Mouse (Mus musculus): ENCODE measurements at regions not wholly inside any gene's neighbourhood (a gene's known extent, or its start where the extent isn't known, plus 50 kb on each side); places are given as distances from the start of the nearest gene placed in this dataset.

GRCm38 (mm10) chr10:56598191-56598590, 221.1 kb downstream of the Gja1 start:
- TF ChIP-seq CTCF (IDR thresholded peaks at IDR 0.05; ENCODE audit: low read depth), result no peak
- no peak for TF ChIP-seq EP300 (optimal IDR thresholded peaks at IDR 0.05)
- Histone ChIP-seq H3K9ac (ENCODE audit: low read length) (no peak overlapping the region), H3K4me3 (ENCODE audit: low read depth, low read length) (no peak overlapping the region), H3K27me3 (ENCODE audit: control insufficient read depth, insufficient read depth, low read length) (no peaks in the 10 kb centered on the region), H3K4me2 (replicated peaks; ENCODE audit: low read depth) (no peak overlapping the region), H3K9me3 (ENCODE audit: control insufficient read depth, low read length) (no peaks in the 10 kb centered on the region), H3K4me1 (replicated peaks; ENCODE audit: control insufficient read depth, insufficient read depth) (no peaks in the 10 kb centered on the region), H3K36me3 (ENCODE audit: control insufficient read depth, insufficient read depth, low read length) (no peaks in the 10 kb centered on the region), H3K27ac (replicated peaks) (no peak overlapping the region)
- DNase-seq (ENCODE audit: low spot score), result no peak
- 35% methylated on average over 3 of the region's 3 CpGs for WGBS
- no peak; the same call in 1 of the 2 replicates for ATAC-seq (ENCODE audit: low FRiP score, low TSS enrichment)

GRCm38 (mm10) chr10:56599923-56600322, 222.8 kb downstream of the Gja1 start:
- no peaks in the 10 kb centered on the region for H3K4me1 ChIP-seq (replicated peaks; ENCODE audit: control insufficient read depth, insufficient read depth)
- WGBS, result 62% methylated on average over 4 of the region's 4 CpGs
- no peak for ATAC-seq (ENCODE audit: low FRiP score, low TSS enrichment)
- H3K36me3 ChIP-seq (ENCODE audit: control insufficient read depth, insufficient read depth, low read length), result no peaks in the 10 kb centered on the region
- no peak overlapping the region for H3K9ac ChIP-seq (ENCODE audit: low read length)
- no peak overlapping the region for H3K4me2 ChIP-seq (replicated peaks; ENCODE audit: low read depth)
- peak; percentile 15; the same call in 1 of the 2 replicates for TF ChIP-seq CTCF (IDR thresholded peaks at IDR 0.05; ENCODE audit: low read depth)
- no peak for TF ChIP-seq EP300 (optimal IDR thresholded peaks at IDR 0.05)
- H3K27me3 ChIP-seq (ENCODE audit: control insufficient read depth, insufficient read depth, low read length), result no peaks in the 10 kb centered on the region
- H3K4me3 ChIP-seq (ENCODE audit: low read depth, low read length), result no peak overlapping the region
- no peaks in the 10 kb centered on the region for H3K9me3 ChIP-seq (ENCODE audit: control insufficient read depth, low read length)
- no peak overlapping the region for H3K27ac ChIP-seq (replicated peaks)
- DNase-seq (ENCODE audit: low spot score), result no peak

GRCm38 (mm10) chr10:56611564-56612288, 234.6 kb downstream of the Gja1 start:
- H3K4me1 ChIP-seq (replicated peaks; ENCODE audit: control insufficient read depth, insufficient read depth), result no peaks in the 10 kb centered on the region
- no peak overlapping the region for H3K4me2 ChIP-seq (replicated peaks; ENCODE audit: low read depth)
- TF ChIP-seq CTCF (IDR thresholded peaks at IDR 0.05; ENCODE audit: low read depth) (no peak), EP300 (optimal IDR thresholded peaks at IDR 0.05) (no peak)
- H3K27ac ChIP-seq (replicated peaks), result no peak overlapping the region; the same call in 1 of the 2 replicates
- WGBS, result 60% methylated on average over 8 of the region's 8 CpGs
- no peak overlapping the region for H3K9ac ChIP-seq (ENCODE audit: low read length)
- no peaks in the 10 kb centered on the region for H3K9me3 ChIP-seq (ENCODE audit: control insufficient read depth, low read length)
- ATAC-seq (ENCODE audit: low FRiP score, low TSS enrichment) (no peak), DNase-seq (ENCODE audit: low spot score) (no peak)
- no peak overlapping the region for H3K4me3 ChIP-seq (ENCODE audit: low read depth, low read length)
- no peaks in the 10 kb centered on the region for H3K27me3 ChIP-seq (ENCODE audit: control insufficient read depth, insufficient read depth, low read length)
- no peaks in the 10 kb centered on the region for H3K36me3 ChIP-seq (ENCODE audit: control insufficient read depth, insufficient read depth, low read length)

GRCm38 (mm10) chr10:56642656-56643055, 265.5 kb downstream of the Gja1 start:
- H3K9ac ChIP-seq (ENCODE audit: low read length), result no peak overlapping the region
- no peaks in the 10 kb centered on the region for H3K36me3 ChIP-seq (ENCODE audit: control insufficient read depth, insufficient read depth, low read length)
- no peaks in the 10 kb centered on the region for H3K4me1 ChIP-seq (replicated peaks; ENCODE audit: control insufficient read depth, insufficient read depth)
- H3K27ac ChIP-seq (replicated peaks), result no peak overlapping the region
- no peak overlapping the region for H3K4me2 ChIP-seq (replicated peaks; ENCODE audit: low read depth)
- 62% methylated on average over 2 of the region's 2 CpGs for WGBS
- DNase-seq (ENCODE audit: low spot score), result no peak
- H3K9me3 ChIP-seq (ENCODE audit: control insufficient read depth, low read length), result no peaks in the 10 kb centered on the region
- H3K4me3 ChIP-seq (ENCODE audit: low read depth, low read length), result no peak overlapping the region
- ATAC-seq (ENCODE audit: low FRiP score, low TSS enrichment), result no peak
- no peak for TF ChIP-seq CTCF (IDR thresholded peaks at IDR 0.05; ENCODE audit: low read depth)
- TF ChIP-seq EP300 (optimal IDR thresholded peaks at IDR 0.05), result no peak
- no peaks in the 10 kb centered on the region for H3K27me3 ChIP-seq (ENCODE audit: control insufficient read depth, insufficient read depth, low read length)

GRCm38 (mm10) chr10:56643376-56644135, 266.4 kb downstream of the Gja1 start:
- WGBS, result 67% methylated on average over 12 of the region's 12 CpGs
- Histone ChIP-seq H3K27ac (replicated peaks) (no peak overlapping the region), H3K9me3 (ENCODE audit: control insufficient read depth, low read length) (no peaks in the 10 kb centered on the region), H3K4me2 (replicated peaks; ENCODE audit: low read depth) (no peak overlapping the region), H3K27me3 (ENCODE audit: control insufficient read depth, insufficient read depth, low read length) (no peaks in the 10 kb centered on the region), H3K4me3 (ENCODE audit: low read depth, low read length) (no peak overlapping the region), H3K36me3 (ENCODE audit: control insufficient read depth, insufficient read depth, low read length) (no peaks in the 10 kb centered on the region), H3K4me1 (replicated peaks; ENCODE audit: control insufficient read depth, insufficient read depth) (no peaks in the 10 kb centered on the region), H3K9ac (ENCODE audit: low read length) (no peak overlapping the region)
- TF ChIP-seq CTCF (IDR thresholded peaks at IDR 0.05; ENCODE audit: low read depth) (no peak), EP300 (optimal IDR thresholded peaks at IDR 0.05) (no peak)
- DNase-seq (ENCODE audit: low spot score), result no peak
- ATAC-seq (ENCODE audit: low FRiP score, low TSS enrichment), result no peak

- Histone ChIP-seq H3K9me3 (ENCODE audit: control insufficient read depth, low read length) (no peaks in the 10 kb centered on the region), H3K4me2 (replicated peaks; ENCODE audit: low read depth) (no peak overlapping the region), H3K4me3 (ENCODE audit: low read depth, low read length) (no peak overlapping the region), H3K9ac (ENCODE audit: low read length) (no peak overlapping the region), H3K4me1 (replicated peaks; ENCODE audit: control insufficient read depth, insufficient read depth) (no peaks in the 10 kb centered on the region), H3K36me3 (ENCODE audit: control insufficient read depth, insufficient read depth, low read length) (no peaks in the 10 kb centered on the region), H3K27ac (replicated peaks) (no peak overlapping the region), H3K27me3 (ENCODE audit: control insufficient read depth, insufficient read depth, low read length) (no peaks in the 10 kb centered on the region)
- TF ChIP-seq CTCF (IDR thresholded peaks at IDR 0.05; ENCODE audit: low read depth), result no peak
- no peak for TF ChIP-seq EP300 (optimal IDR thresholded peaks at IDR 0.05)
- ATAC-seq (ENCODE audit: low FRiP score, low TSS enrichment) (no peak), DNase-seq (ENCODE audit: low spot score) (no peak)
- WGBS, result 65% methylated on average over 4 of the region's 4 CpGs
Measured at GRCm38 (mm10) chr10:56660501-56660900, 283.4 kb downstream of the Gja1 start.
